Mouse (Mus musculus): ENCODE measurements around the gene 3110040M04Rik.

GRCm38 (mm10) chr1:151251194-151252010, 47.5 kb downstream of the 3110040M04Rik start:
- TF ChIP-seq POLR2A (IDR thresholded peaks at IDR 0.05; ENCODE audit: borderline replicate concordance, control insufficient read depth, low read depth, low read length): no peak
- TF ChIP-seq CTCF (IDR thresholded peaks at IDR 0.05; ENCODE audit: control insufficient read depth, insufficient read depth, low read length): no peak

Data from bone marrow, adult 2 months (tissue).